In genomic region chr3:94611834-94612233, GRCm38 (mm10) we compare ENCODE assay signal across 21 mouse cellular contexts. TPM values are rescaled to one million over a fixed set of nuclear protein-coding genes. Genes with fewer than 3 reads are reported as not detected.
DNase-seq lines count a peak whose midpoint lies in the region; ATAC-seq and TF ChIP-seq lines count a peak whose summit lies in the region.
"Had no signal": no experiment of that assay in that cellular context is flagged by ENCODE, and none has a peak within 500 bp of the region (broad histone marks: within the 10 kb centered on the region; RNA-seq: fewer than 3 reads in every experiment).

No protein-coding gene starts in this region.

- no peak for TF ChIP-seq CTCF in forebrain, postnatal 0 days (IDR thresholded peaks at IDR 0.05; ENCODE audit: low read depth)

- H3K4me2 ChIP-seq in forebrain, postnatal 0 days (ENCODE audit: low read depth) = no peak overlapping the region
- H3K4me2 ChIP-seq in forebrain, embryonic 13.5 days = no peak overlapping the region
- H3K4me2 ChIP-seq in limb, embryonic 12.5 days = no peak overlapping the region
- no peak overlapping the region; the same call in 1 of the 2 replicates for H3K4me2 ChIP-seq in embryonic facial prominence, embryonic 15.5 days (replicated peaks)
- H3K4me2 ChIP-seq: hindbrain, embryonic 15.5 days; liver, embryonic 11.5 days; lung, embryonic 14.5 days; midbrain, embryonic 15.5 days had no signal

- H3K4me3 ChIP-seq in forebrain, postnatal 0 days (ENCODE audit: low read depth, low read length) = no peak overlapping the region
- H3K4me3 ChIP-seq in forebrain, embryonic 13.5 days = no peak overlapping the region
- no peak overlapping the region for H3K4me3 ChIP-seq in limb, embryonic 12.5 days (replicated peaks)
- no peak overlapping the region for H3K4me3 ChIP-seq in limb, embryonic 10.5 days
- no peak overlapping the region for H3K4me3 ChIP-seq in embryonic facial prominence, embryonic 15.5 days (replicated peaks)
- H3K4me3 ChIP-seq: hindbrain, embryonic 15.5 days; left cerebral cortex, adult 2 months; midbrain, embryonic 15.5 days had no signal

- H3K9ac ChIP-seq in forebrain, postnatal 0 days = no peak overlapping the region
- H3K9ac ChIP-seq in forebrain, embryonic 13.5 days = no peak overlapping the region
- no peak overlapping the region for H3K9ac ChIP-seq in limb, embryonic 12.5 days (replicated peaks)
- no peak overlapping the region for H3K9ac ChIP-seq in embryonic facial prominence, embryonic 15.5 days
- H3K9ac ChIP-seq: hindbrain, embryonic 15.5 days; lung, embryonic 14.5 days; midbrain, embryonic 15.5 days had no signal

- H3K4me1 ChIP-seq in forebrain, postnatal 0 days (ENCODE audit: insufficient read depth) = peaks cover 7% of the 10 kb centered on the region; the same call in 1 of the 2 replicates
- H3K4me1 ChIP-seq in forebrain, embryonic 13.5 days = no peaks in the 10 kb centered on the region
- peaks cover 17% of the 10 kb centered on the region for H3K4me1 ChIP-seq in limb, embryonic 12.5 days (replicated peaks)
- peaks cover 5% of the 10 kb centered on the region; the same call in 1 of the 2 replicates for H3K4me1 ChIP-seq in limb, embryonic 10.5 days
- peaks cover 23% of the 10 kb centered on the region for H3K4me1 ChIP-seq in embryonic facial prominence, embryonic 15.5 days
- H3K4me1 ChIP-seq: midbrain, embryonic 15.5 days had no signal

- 72% methylated on average over 5 of the region's 5 CpGs for WGBS in forebrain, postnatal 0 days
- WGBS in forebrain, embryonic 13.5 days = 81% methylated on average over 5 of the region's 5 CpGs
- WGBS in limb, embryonic 12.5 days = 74% methylated on average over 5 of the region's 5 CpGs
- 75% methylated on average over 5 of the region's 5 CpGs for WGBS in limb, embryonic 10.5 days
- 58% methylated on average over 5 of the region's 5 CpGs for WGBS in embryonic facial prominence, embryonic 15.5 days

- H3K9me3 ChIP-seq in forebrain, postnatal 0 days (ENCODE audit: low read length) = no peaks in the 10 kb centered on the region
- no peaks in the 10 kb centered on the region for H3K9me3 ChIP-seq in forebrain, embryonic 13.5 days (replicated peaks)
- no peaks in the 10 kb centered on the region for H3K9me3 ChIP-seq in limb, embryonic 12.5 days
- H3K9me3 ChIP-seq in limb, embryonic 10.5 days (replicated peaks) = no peaks in the 10 kb centered on the region
- H3K9me3 ChIP-seq in embryonic facial prominence, embryonic 15.5 days (replicated peaks) = no peaks in the 10 kb centered on the region
- H3K9me3 ChIP-seq: hindbrain, embryonic 15.5 days; midbrain, embryonic 15.5 days had no signal

- no peaks in the 10 kb centered on the region for H3K36me3 ChIP-seq in forebrain, postnatal 0 days (ENCODE audit: insufficient read depth)
- no peaks in the 10 kb centered on the region for H3K36me3 ChIP-seq in forebrain, embryonic 13.5 days (ENCODE audit: poor library complexity, severe bottlenecking)
- no peaks in the 10 kb centered on the region for H3K36me3 ChIP-seq in limb, embryonic 12.5 days
- H3K36me3 ChIP-seq in limb, embryonic 10.5 days = no peaks in the 10 kb centered on the region
- H3K36me3 ChIP-seq in embryonic facial prominence, embryonic 15.5 days = no peaks in the 10 kb centered on the region
- H3K36me3 ChIP-seq: hindbrain, embryonic 15.5 days; midbrain, embryonic 15.5 days had no signal

- 0 out of 2 replicates have a peak, but pooled peaks have one; percentile 2 for ATAC-seq in forebrain, postnatal 0 days
- no peak for ATAC-seq in forebrain, embryonic 13.5 days
- ATAC-seq in limb, embryonic 12.5 days (ENCODE audit: insufficient number of reproducible peaks, insufficient read depth, low FRiP score, low TSS enrichment, low read depth) = no peak
- ATAC-seq in embryonic facial prominence, embryonic 15.5 days (ENCODE audit: insufficient number of reproducible peaks, low FRiP score, low TSS enrichment, low read depth) = no peak
- ATAC-seq: midbrain, embryonic 15.5 days; Patski had no signal

- H3K27me3 ChIP-seq in forebrain, postnatal 0 days (ENCODE audit: insufficient read depth, low read length) = no peaks in the 10 kb centered on the region
- no peaks in the 10 kb centered on the region for H3K27me3 ChIP-seq in forebrain, embryonic 13.5 days
- H3K27me3 ChIP-seq in limb, embryonic 12.5 days = no peaks in the 10 kb centered on the region
- H3K27me3 ChIP-seq in limb, embryonic 10.5 days (ENCODE audit: low read depth, poor library complexity, severe bottlenecking) = no peaks in the 10 kb centered on the region
- H3K27me3 ChIP-seq in embryonic facial prominence, embryonic 15.5 days = no peaks in the 10 kb centered on the region
- H3K27me3 ChIP-seq: hindbrain, embryonic 15.5 days; midbrain, embryonic 15.5 days; Patski had no signal

- DNase-seq in forebrain, postnatal 0 days = no peak
- no peak for DNase-seq in limb, embryonic 10.5 days (ENCODE audit: low spot score)
- no peak for DNase-seq in left cerebral cortex, adult 11 months (ENCODE audit: low spot score)
- no peak for DNase-seq in right cerebral cortex, adult 18-20 months
- DNase-seq: cerebellum, adult 11 months; kidney, adult 18-20 months; kidney, postnatal 4 days; lung, embryonic 14.5 days; right cerebral cortex, postnatal 14 days had no signal

- H3K27ac ChIP-seq in forebrain, postnatal 0 days (ENCODE audit: low read depth, low read length) = peak overlapping the region; percentile 29; the same call in 1 of the 2 replicates
- H3K27ac ChIP-seq in forebrain, embryonic 13.5 days = no peak overlapping the region
- peak overlapping the region; percentile 29; the same call in 1 of the 2 replicates for H3K27ac ChIP-seq in limb, embryonic 12.5 days
- H3K27ac ChIP-seq in limb, embryonic 10.5 days = no peak overlapping the region
- peak overlapping the region; percentile 78 for H3K27ac ChIP-seq in embryonic facial prominence, embryonic 15.5 days (replicated peaks)
- H3K27ac ChIP-seq: hindbrain, embryonic 15.5 days; midbrain, embryonic 15.5 days had no signal

RNA-seq across cellular contexts. Expression of gene Snx27, which starts 29.3 kb away (rescaled TPM):
- 71.8 and 75.2 TPM in 2 replicates for total RNA-seq in forebrain, postnatal 0 days (2014; rRNA removed)
- polyA plus RNA-seq in forebrain, postnatal 0 days (2015; fragmentation: Nextera tagmentation; extraction: Ambion mirVana) = 49.0 and 80.0 TPM in 2 replicates
- polyA plus RNA-seq in forebrain, embryonic 13.5 days (2015; fragmentation: Nextera tagmentation; extraction: Ambion mirVana) = 64.9 and 69.0 TPM in 2 replicates
- 58.7 and 64.1 TPM in 2 replicates for polyA plus RNA-seq in limb, embryonic 12.5 days (2016; fragmentation: Nextera tagmentation; extraction: Ambion mirVana)
- polyA plus RNA-seq in limb, embryonic 10.5 days (2016; fragmentation: Nextera tagmentation; extraction: Ambion mirVana) = 45.5 and 46.2 TPM in 2 replicates
- polyA plus RNA-seq in embryonic facial prominence, embryonic 15.5 days (2015; fragmentation: Nextera tagmentation; extraction: Ambion mirVana) = 47.8 and 48.9 TPM in 2 replicates

RNA-seq across cellular contexts. Expression of gene Gm10972, which starts 31.1 kb away (rescaled TPM):
- not detected in 2 replicates for total RNA-seq in forebrain, postnatal 0 days (2014; rRNA removed)
- not detected in 2 replicates for polyA plus RNA-seq in forebrain, postnatal 0 days (2015; fragmentation: Nextera tagmentation; extraction: Ambion mirVana)
- not detected in 2 replicates for polyA plus RNA-seq in forebrain, embryonic 13.5 days (2015; fragmentation: Nextera tagmentation; extraction: Ambion mirVana)
- not detected in 2 replicates for polyA plus RNA-seq in limb, embryonic 12.5 days (2016; fragmentation: Nextera tagmentation; extraction: Ambion mirVana)
- polyA plus RNA-seq in limb, embryonic 10.5 days (2016; fragmentation: Nextera tagmentation; extraction: Ambion mirVana) = not detected in 2 replicates
- not detected in 2 replicates for polyA plus RNA-seq in embryonic facial prominence, embryonic 15.5 days (2015; fragmentation: Nextera tagmentation; extraction: Ambion mirVana)
- total RNA-seq: adrenal gland, postnatal 4 days; granulocyte monocyte progenitor cell, adult 5-6 weeks; left cerebral cortex, adult 2 months had no signal
- polyA plus RNA-seq: cortical plate, adult 2 months; heart, embryonic 16.5 days; hindbrain, embryonic 15.5 days; liver, embryonic 11.5 days; lung, embryonic 14.5 days; midbrain, embryonic 15.5 days; Patski had no signal

RNA-seq across cellular contexts. Expression of gene Tuft1, which starts 46.8 kb away (rescaled TPM):
- 6.5 and 7.6 TPM in 2 replicates for total RNA-seq in forebrain, postnatal 0 days (2014; rRNA removed)
- polyA plus RNA-seq in forebrain, postnatal 0 days (2015; fragmentation: Nextera tagmentation; extraction: Ambion mirVana) = 4.0 and 5.7 TPM in 2 replicates
- 2.2 and 2.7 TPM in 2 replicates for polyA plus RNA-seq in forebrain, embryonic 13.5 days (2015; fragmentation: Nextera tagmentation; extraction: Ambion mirVana)
- 4.3 and 5.1 TPM in 2 replicates for polyA plus RNA-seq in limb, embryonic 12.5 days (2016; fragmentation: Nextera tagmentation; extraction: Ambion mirVana)
- 4.1 and 4.5 TPM in 2 replicates for polyA plus RNA-seq in limb, embryonic 10.5 days (2016; fragmentation: Nextera tagmentation; extraction: Ambion mirVana)
- polyA plus RNA-seq in embryonic facial prominence, embryonic 15.5 days (2015; fragmentation: Nextera tagmentation; extraction: Ambion mirVana) = 25.8 and 27.0 TPM in 2 replicates

Comparison
In these comparisons a context has a peak if more than half of its experiments do, and no peak if none do; other contexts are left out.
1. H3K27ac ChIP-seq: peak in forebrain, postnatal 0 days (single experiment), limb, embryonic 12.5 days (single experiment) and embryonic facial prominence, embryonic 15.5 days (single experiment); none in forebrain, embryonic 13.5 days (single experiment) and limb, embryonic 10.5 days (single experiment).